Comparison of ENCODE assay signal across 9 mouse cellular contexts in genomic region chr5:142629663-142630025, GRCm38 (mm10). TPM values are rescaled to one million over a fixed set of nuclear protein-coding genes. Genes with fewer than 3 reads are reported as not detected.
DNase-seq lines count a peak whose midpoint lies in the region; ATAC-seq and TF ChIP-seq lines count a peak whose summit lies in the region.
"Had no signal": no experiment of that assay in that cellular context is flagged by ENCODE, and none has a peak within 500 bp of the region (broad histone marks: within the 10 kb centered on the region; RNA-seq: fewer than 3 reads in every experiment).

No protein-coding gene starts in this region.

- H3K4me2 ChIP-seq in heart, embryonic 11.5 days, result peak overlapping the region; percentile 77
- peak overlapping the region; percentile 93 for H3K4me2 ChIP-seq in forebrain, embryonic 15.5 days (replicated peaks)
- peak overlapping the region; percentile 65 for H3K4me2 ChIP-seq in liver, embryonic 16.5 days (ENCODE audit: low read depth, low read length)

- no peak for TF ChIP-seq EP300 in ES-Bruce4 (IDR thresholded peaks at IDR 0.05; ENCODE audit: insufficient read depth, low read depth, low read length)

- no peak for DNase-seq in heart, postnatal 36 days
- no peak for DNase-seq in thymus, postnatal 14 days
- DNase-seq in embryo, embryonic 10.5 days (ENCODE audit: low spot score), result no peak
- DNase-seq in kidney, postnatal 4 days, result no peak

- no peaks in the 10 kb centered on the region for H3K27me3 ChIP-seq in heart, embryonic 11.5 days (ENCODE audit: control insufficient read depth, insufficient read depth, low read length)
- no peaks in the 10 kb centered on the region for H3K27me3 ChIP-seq in ES-Bruce4 (ENCODE audit: control insufficient read depth, insufficient read depth, low read length, poor library complexity, severe bottlenecking)
- no peaks in the 10 kb centered on the region for H3K27me3 ChIP-seq in forebrain, embryonic 15.5 days
- no peaks in the 10 kb centered on the region for H3K27me3 ChIP-seq in liver, embryonic 16.5 days (ENCODE audit: control insufficient read depth, insufficient read depth, low read depth, low read length)

- peak overlapping the region; percentile 94 for H3K27ac ChIP-seq in heart, embryonic 11.5 days (ENCODE audit: low read depth, low read length)
- H3K27ac ChIP-seq in ES-Bruce4 (ENCODE audit: insufficient read depth, low read length), result no peak overlapping the region
- peak overlapping the region; percentile 78 for H3K27ac ChIP-seq in forebrain, embryonic 15.5 days (replicated peaks)
- H3K27ac ChIP-seq in liver, embryonic 16.5 days (ENCODE audit: low read length), result peak overlapping the region; percentile 92

- peak; percentile 58 for ATAC-seq in heart, embryonic 11.5 days (replicated peaks; ENCODE audit: insufficient number of reproducible peaks, low FRiP score, low TSS enrichment)
- peak; percentile 66 for ATAC-seq in forebrain, embryonic 15.5 days (replicated peaks)
- ATAC-seq in liver, embryonic 16.5 days (ENCODE audit: low read depth), result no peak; the same call in 1 of the 2 replicates

- H3K4me3 ChIP-seq in heart, embryonic 11.5 days (ENCODE audit: low read depth, low read length), result peak overlapping the region; percentile 63
- H3K4me3 ChIP-seq in ES-Bruce4 (ENCODE audit: low read depth, low read length), result peak overlapping the region; percentile 72
- H3K4me3 ChIP-seq in forebrain, embryonic 15.5 days, result peak overlapping the region; percentile 84
- H3K4me3 ChIP-seq in liver, embryonic 16.5 days (ENCODE audit: low read depth, low read length), result peak overlapping the region; percentile 78

- TF ChIP-seq POLR2A in ES-Bruce4 (IDR thresholded peaks at IDR 0.05; ENCODE audit: insufficient read depth, low read length), result no peak

- under 1% methylated on average over 41 of the region's 41 CpGs for WGBS in heart, embryonic 11.5 days (ENCODE audit: insufficient replicate concordance)
- WGBS in forebrain, embryonic 15.5 days, result under 1% methylated on average over 41 of the region's 41 CpGs
- 0% methylated on average over 40 of the region's 41 CpGs for WGBS in liver, embryonic 16.5 days (ENCODE audit: insufficient replicate concordance)

- peaks cover 10% of the 10 kb centered on the region for H3K36me3 ChIP-seq in heart, embryonic 11.5 days (ENCODE audit: control insufficient read depth, insufficient read depth, low read length)
- peaks cover 5% of the 10 kb centered on the region for H3K36me3 ChIP-seq in ES-Bruce4 (ENCODE audit: control insufficient read depth, insufficient read depth, low read length, poor library complexity, severe bottlenecking)
- H3K36me3 ChIP-seq in forebrain, embryonic 15.5 days, result peaks cover 12% of the 10 kb centered on the region
- peaks cover 14% of the 10 kb centered on the region for H3K36me3 ChIP-seq in liver, embryonic 16.5 days (ENCODE audit: control insufficient read depth, insufficient read depth)

- H3K9ac ChIP-seq in heart, embryonic 11.5 days (ENCODE audit: low read depth, low read length), result peak overlapping the region; percentile 81
- peak overlapping the region; percentile 76 for H3K9ac ChIP-seq in ES-Bruce4 (ENCODE audit: low read depth, poor library complexity, severe bottlenecking)
- peak overlapping the region; percentile 83 for H3K9ac ChIP-seq in forebrain, embryonic 15.5 days (replicated peaks)
- peak overlapping the region; percentile 94 for H3K9ac ChIP-seq in liver, embryonic 16.5 days (ENCODE audit: low read depth, low read length)

- intact Hi-C loops in heart, postnatal 36 days (cut with DNase I), result loop anchor here (5.0 kb wide), 1 partner anchor 127 kb away; no protein-coding TSS in a partner anchor

- no peaks in the 10 kb centered on the region for H3K9me3 ChIP-seq in heart, embryonic 11.5 days (replicated peaks; ENCODE audit: control insufficient read depth, low read length)
- H3K9me3 ChIP-seq in ES-Bruce4 (replicated peaks; ENCODE audit: control insufficient read depth, insufficient read depth, low read length, poor library complexity, severe bottlenecking), result no peaks in the 10 kb centered on the region
- no peaks in the 10 kb centered on the region for H3K9me3 ChIP-seq in forebrain, embryonic 15.5 days
- no peaks in the 10 kb centered on the region for H3K9me3 ChIP-seq in liver, embryonic 16.5 days (replicated peaks; ENCODE audit: control insufficient read depth, low read length)

- TF ChIP-seq CTCF in ES-Bruce4 (IDR thresholded peaks at IDR 0.05; ENCODE audit: low read depth, low read length), result no peak

- peaks cover 9% of the 10 kb centered on the region for H3K4me1 ChIP-seq in heart, embryonic 11.5 days (ENCODE audit: control insufficient read depth, insufficient read depth, low read length)
- no peaks in the 10 kb centered on the region for H3K4me1 ChIP-seq in ES-Bruce4 (ENCODE audit: control insufficient read depth, insufficient read depth, low read length)
- H3K4me1 ChIP-seq in forebrain, embryonic 15.5 days, result peaks cover 18% of the 10 kb centered on the region
- H3K4me1 ChIP-seq in liver, embryonic 16.5 days (ENCODE audit: control insufficient read depth, low read depth, low read length), result peaks cover 17% of the 10 kb centered on the region

RNA-seq across cellular contexts. Expression of gene Wipi2, which starts 2.1 kb away (rescaled TPM):
- polyA plus RNA-seq in heart, embryonic 11.5 days (2014; fragmentation: Nextera tagmentation; extraction: Ambion mirVana), result 28.3 and 38.3 TPM in 2 replicates
- total RNA-seq in heart, postnatal 36 days (2021), result 10 to 100 TPM; 41.0 to 45.1 TPM
- polyA plus RNA-seq in ES-Bruce4 (2011; ENCODE audit: insufficient read depth, insufficient read length, low read depth, missing spikeins), result 50.6 and 55.0 TPM in 2 replicates
- 48.8 and 51.0 TPM in 2 replicates for polyA plus RNA-seq in forebrain, embryonic 15.5 days (2015; fragmentation: Nextera tagmentation; extraction: Ambion mirVana)
- polyA plus RNA-seq in liver, embryonic 16.5 days (2015; fragmentation: Nextera tagmentation; extraction: Ambion mirVana), result 29.3 and 32.2 TPM in 2 replicates

RNA-seq across cellular contexts. Expression of gene Mmd2, which starts 21.0 kb away (rescaled TPM):
- 0.13 and 0.29 TPM in 2 replicates for polyA plus RNA-seq in heart, embryonic 11.5 days (2014; fragmentation: Nextera tagmentation; extraction: Ambion mirVana)
- under 1 TPM in 1 of 2 experiments, not detected in 1; 0.28 TPM for total RNA-seq in heart, postnatal 36 days (2021)
- 0.26 TPM in 1 of 2 replicates, not detected in the other for polyA plus RNA-seq in ES-Bruce4 (2011; ENCODE audit: insufficient read depth, insufficient read length, low read depth, missing spikeins)
- polyA plus RNA-seq in forebrain, embryonic 15.5 days (2015; fragmentation: Nextera tagmentation; extraction: Ambion mirVana), result 76.8 and 79.9 TPM in 2 replicates
- 19.3 and 20.6 TPM in 2 replicates for polyA plus RNA-seq in liver, embryonic 16.5 days (2015; fragmentation: Nextera tagmentation; extraction: Ambion mirVana)
- total RNA-seq: gastrocnemius, postnatal 36 days had no signal

Comparison
In these comparisons a context has a peak if more than half of its experiments do, and no peak if none do; other contexts are left out.
1. RNA of gene Mmd2, which starts 21.0 kb away (polyA plus RNA-seq): 76.8 to 79.9 TPM in forebrain, embryonic 15.5 days and 19.3 to 20.6 TPM in liver, embryonic 16.5 days; 0.13 to 0.29 TPM in heart, embryonic 11.5 days and 0.26 TPM in ES-Bruce4; every median in the first group is over 10 times any median in the second.
2. Peak in every context shown above with its lines, with median percentiles within 50 percentile points of each other: H3K4me2 ChIP-seq, H3K4me3 ChIP-seq and H3K9ac ChIP-seq.